Mouse (Mus musculus): ENCODE measurements at regions not wholly inside any gene's neighbourhood (a gene's known extent, or its start where the extent isn't known, plus 50 kb on each side); places are given as distances from the start of the nearest gene placed in this dataset.

GRCm38 (mm10) chr10:92277981-92278380 is 444.2 kb downstream of the Nedd1 start:
- Histone ChIP-seq H3K36me3 (ENCODE audit: insufficient read depth, low read length) (no peaks in the 10 kb centered on the region), H3K4me2 (ENCODE audit: low read depth, low read length, poor library complexity, severe bottlenecking) (no peak overlapping the region), H3K27me3 (ENCODE audit: insufficient read depth, low read length) (no peaks in the 10 kb centered on the region), H3K4me1 (ENCODE audit: insufficient read depth, low read length) (no peaks in the 10 kb centered on the region), H3K4me3 (ENCODE audit: low read depth, low read length) (no peak overlapping the region), H3K9ac (replicated peaks; ENCODE audit: low read length, poor library complexity, severe bottlenecking) (no peak overlapping the region), H3K9me3 (ENCODE audit: low read length) (no peaks in the 10 kb centered on the region), H3K27ac (ENCODE audit: low read depth, low read length) (no peak overlapping the region)
- ATAC-seq (ENCODE audit: low FRiP score) (no peak), DNase-seq (ENCODE audit: low spot score) (no peak)
- 51% methylated on average over 2 of the region's 2 CpGs for WGBS
- no peak for TF ChIP-seq CTCF (IDR thresholded peaks at IDR 0.05)

GRCm38 (mm10) chr10:92257815-92258214 is 464.4 kb downstream of the Nedd1 start:
- Histone ChIP-seq H3K4me2 (ENCODE audit: low read depth, low read length, poor library complexity, severe bottlenecking) (no peak overlapping the region), H3K27ac (ENCODE audit: low read depth, low read length) (no peak overlapping the region), H3K9ac (replicated peaks; ENCODE audit: low read length, poor library complexity, severe bottlenecking) (no peak overlapping the region), H3K9me3 (ENCODE audit: low read length) (no peaks in the 10 kb centered on the region), H3K36me3 (ENCODE audit: insufficient read depth, low read length) (no peaks in the 10 kb centered on the region), H3K4me3 (ENCODE audit: low read depth, low read length) (no peak overlapping the region), H3K4me1 (ENCODE audit: insufficient read depth, low read length) (no peaks in the 10 kb centered on the region), H3K27me3 (ENCODE audit: insufficient read depth, low read length) (no peaks in the 10 kb centered on the region)
- DNase-seq (ENCODE audit: low spot score) (no peak), ATAC-seq (ENCODE audit: low FRiP score) (no peak)
- 57% methylated on average over 3 of the region's 3 CpGs for WGBS
- no peak for TF ChIP-seq CTCF (IDR thresholded peaks at IDR 0.05)

GRCm38 (mm10) chr10:92248648-92249047 is 473.6 kb downstream of the Nedd1 start:
- H3K27ac ChIP-seq (ENCODE audit: low read depth, low read length), result no peak overlapping the region
- ATAC-seq (ENCODE audit: low FRiP score) (no peak), DNase-seq (ENCODE audit: low spot score) (peak; percentile 34)
- no peak overlapping the region for H3K4me2 ChIP-seq (ENCODE audit: low read depth, low read length, poor library complexity, severe bottlenecking)
- no peak overlapping the region for H3K9ac ChIP-seq (replicated peaks; ENCODE audit: low read length, poor library complexity, severe bottlenecking)
- H3K36me3 ChIP-seq (ENCODE audit: insufficient read depth, low read length), result no peaks in the 10 kb centered on the region
- H3K27me3 ChIP-seq (ENCODE audit: insufficient read depth, low read length), result no peaks in the 10 kb centered on the region
- H3K4me3 ChIP-seq (ENCODE audit: low read depth, low read length), result no peak overlapping the region
- TF ChIP-seq CTCF (IDR thresholded peaks at IDR 0.05), result no peak
- WGBS, result 38% methylated on average over 3 of the region's 3 CpGs
- peaks cover 4% of the 10 kb centered on the region; the same call in 1 of the 2 replicates for H3K4me1 ChIP-seq (ENCODE audit: insufficient read depth, low read length)
- H3K9me3 ChIP-seq (ENCODE audit: low read length), result no peaks in the 10 kb centered on the region

GRCm38 (mm10) chr10:92247449-92247805 is 474.8 kb downstream of the Nedd1 start:
- Histone ChIP-seq H3K9me3 (ENCODE audit: low read length) (no peaks in the 10 kb centered on the region), H3K4me2 (ENCODE audit: low read depth, low read length, poor library complexity, severe bottlenecking) (no peak overlapping the region), H3K27me3 (ENCODE audit: insufficient read depth, low read length) (no peaks in the 10 kb centered on the region), H3K36me3 (ENCODE audit: insufficient read depth, low read length) (no peaks in the 10 kb centered on the region), H3K4me1 (ENCODE audit: insufficient read depth, low read length) (peaks cover 4% of the 10 kb centered on the region; the same call in 1 of the 2 replicates), H3K4me3 (ENCODE audit: low read depth, low read length) (no peak overlapping the region), H3K9ac (replicated peaks; ENCODE audit: low read length, poor library complexity, severe bottlenecking) (no peak overlapping the region), H3K27ac (ENCODE audit: low read depth, low read length) (no peak overlapping the region)
- DNase-seq (ENCODE audit: low spot score) (no peak), ATAC-seq (ENCODE audit: low FRiP score) (no peak)
- no peak for TF ChIP-seq CTCF (IDR thresholded peaks at IDR 0.05)
- 18% methylated on average over 5 of the region's 5 CpGs for WGBS

- no peak overlapping the region for H3K27ac ChIP-seq (ENCODE audit: low read depth, low read length)
These were observed 475.3 kb downstream of the Nedd1 start for GRCm38 (mm10) chr10:92246785-92247448.

GRCm38 (mm10) chr10:92242714-92243440 is 479.3 kb downstream of the Nedd1 start:
- H3K36me3 ChIP-seq (ENCODE audit: insufficient read depth, low read length), result no peaks in the 10 kb centered on the region
- no peak overlapping the region for H3K4me3 ChIP-seq (ENCODE audit: low read depth, low read length)
- no peak overlapping the region for H3K4me2 ChIP-seq (ENCODE audit: low read depth, low read length, poor library complexity, severe bottlenecking)
- 14% methylated on average over 11 of the region's 11 CpGs for WGBS
- peaks cover 4% of the 10 kb centered on the region; the same call in 1 of the 2 replicates for H3K4me1 ChIP-seq (ENCODE audit: insufficient read depth, low read length)
- no peak overlapping the region for H3K27ac ChIP-seq (ENCODE audit: low read depth, low read length)
- peak; percentile 89 for DNase-seq (ENCODE audit: low spot score)
- no peaks in the 10 kb centered on the region for H3K27me3 ChIP-seq (ENCODE audit: insufficient read depth, low read length)
- no peak for TF ChIP-seq CTCF (IDR thresholded peaks at IDR 0.05)
- H3K9me3 ChIP-seq (ENCODE audit: low read length), result no peaks in the 10 kb centered on the region
- H3K9ac ChIP-seq (replicated peaks; ENCODE audit: low read length, poor library complexity, severe bottlenecking), result no peak overlapping the region
- peak; percentile 63; the same call in 1 of the 2 replicates for ATAC-seq (ENCODE audit: low FRiP score)

More at GRCm38 (mm10) chr10:92246785-92247448, 475.3 kb downstream of the Nedd1 start:
- Histone ChIP-seq H3K4me2 (ENCODE audit: low read depth, low read length, poor library complexity, severe bottlenecking) (no peak overlapping the region), H3K9ac (replicated peaks; ENCODE audit: low read length, poor library complexity, severe bottlenecking) (no peak overlapping the region), H3K36me3 (ENCODE audit: insufficient read depth, low read length) (no peaks in the 10 kb centered on the region), H3K4me3 (ENCODE audit: low read depth, low read length) (no peak overlapping the region), H3K9me3 (ENCODE audit: low read length) (no peaks in the 10 kb centered on the region), H3K27me3 (ENCODE audit: insufficient read depth, low read length) (no peaks in the 10 kb centered on the region), H3K4me1 (ENCODE audit: insufficient read depth, low read length) (peaks cover 4% of the 10 kb centered on the region; the same call in 1 of the 2 replicates)
- DNase-seq (ENCODE audit: low spot score) (peak; percentile 47), ATAC-seq (ENCODE audit: low FRiP score) (no peak)
- WGBS, result 14% methylated on average over 7 of the region's 7 CpGs
- TF ChIP-seq CTCF (IDR thresholded peaks at IDR 0.05), result no peak

Data from midbrain, postnatal 0 days (tissue).